Mouse (Mus musculus) kidney, postnatal 14 days (tissue): ENCODE results near the gene Nfkb2.

Experiments
- DNase-seq: peaks from one replicate; pipeline ENCODE4 v3.0.0; 2022; ENCODE audit warnings: mixed read lengths

The Nfkb2 gene

DNA sequence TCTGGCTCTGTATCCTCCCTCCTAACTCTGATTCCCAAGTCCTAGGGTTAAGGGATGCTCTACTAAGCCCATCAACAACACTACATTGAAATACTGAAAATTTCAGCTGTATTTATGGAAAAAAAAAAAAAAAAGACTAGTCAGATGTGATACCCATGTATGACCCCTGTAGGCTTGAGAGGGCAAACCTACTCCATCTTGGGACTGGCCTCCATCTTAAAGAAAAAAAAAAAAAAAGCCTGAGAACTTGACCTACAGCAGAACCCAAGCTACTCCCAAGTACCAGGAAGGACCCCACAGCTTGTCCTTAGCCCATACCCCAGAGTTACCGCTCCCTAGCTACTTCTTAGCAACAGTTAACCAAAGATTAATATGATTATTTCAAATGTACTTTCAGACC lies 43.0 kb downstream of the Nfkb2 start:
- DNase-seq: no peak

DNA sequence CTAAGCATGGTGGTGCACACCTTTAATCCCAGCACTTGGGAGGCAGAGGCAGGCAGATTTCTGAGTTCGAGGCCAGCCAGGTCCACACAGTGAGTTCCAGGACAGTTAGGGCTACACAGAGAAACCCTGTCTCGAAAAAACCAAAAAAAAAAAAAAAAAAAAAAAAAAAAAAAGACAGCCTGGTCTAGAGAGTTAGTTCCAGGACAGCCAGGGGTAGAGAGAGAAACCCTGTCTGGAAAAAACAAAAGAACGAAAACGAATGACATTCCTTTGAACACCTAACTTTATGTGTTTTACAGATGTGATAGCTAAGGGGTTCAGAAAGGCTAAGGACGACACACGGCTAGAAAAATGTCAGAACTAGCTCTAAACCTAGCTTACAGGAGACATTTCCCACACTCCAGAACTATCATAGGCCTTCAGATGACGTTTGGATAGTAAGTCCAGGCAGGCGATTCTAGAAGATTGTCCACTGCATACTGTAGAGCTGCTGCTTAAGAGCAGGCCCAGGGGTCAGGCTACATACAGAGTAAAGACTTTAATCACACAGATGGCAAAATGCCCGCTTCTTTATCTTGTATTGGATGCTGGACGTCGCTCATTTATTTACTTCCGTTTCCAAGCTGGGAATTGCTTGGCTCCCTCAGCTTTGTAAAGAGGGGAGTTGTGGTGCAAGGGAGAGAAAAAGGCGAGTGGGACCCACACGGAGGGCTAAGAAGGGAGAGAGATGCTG lies 44.0 kb downstream of the Nfkb2 start:
- DNase-seq: no peak

DNA sequence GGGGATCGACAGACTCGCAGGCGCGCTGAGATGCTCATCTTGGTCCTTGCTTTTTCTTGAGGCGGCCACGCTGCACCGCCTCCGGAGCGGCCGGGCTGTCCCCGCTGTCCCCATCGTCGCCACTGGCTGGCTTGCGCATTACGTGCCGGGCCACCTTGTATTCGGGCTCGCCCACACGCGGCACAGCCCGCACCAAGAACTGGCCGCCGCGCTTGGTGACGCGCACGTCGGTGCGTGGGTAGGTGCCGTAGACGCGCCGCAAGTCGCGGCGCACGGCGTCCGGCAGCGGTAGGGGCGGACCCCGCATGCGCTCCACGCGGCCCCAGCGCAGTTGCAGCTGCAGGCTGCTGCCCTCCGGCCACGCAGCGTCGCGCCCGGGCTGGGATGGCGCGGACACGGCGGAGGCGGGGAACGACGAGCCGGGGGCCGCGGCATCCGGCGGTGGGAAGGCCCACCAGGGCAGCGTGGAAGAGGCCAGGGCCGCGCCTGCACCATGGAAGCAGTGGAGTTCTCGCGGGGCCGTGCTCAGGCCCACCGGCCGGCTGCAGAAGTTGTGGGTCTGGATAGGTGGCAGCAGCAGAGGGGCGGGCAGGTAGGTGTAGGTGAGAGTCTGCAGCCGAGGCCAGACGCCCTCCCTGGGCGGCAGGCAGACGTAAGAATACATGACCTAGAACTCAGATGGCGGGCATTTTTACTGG lies 44.8 kb downstream of the Nfkb2 start:
- peak; percentile 89 for DNase-seq

DNA sequence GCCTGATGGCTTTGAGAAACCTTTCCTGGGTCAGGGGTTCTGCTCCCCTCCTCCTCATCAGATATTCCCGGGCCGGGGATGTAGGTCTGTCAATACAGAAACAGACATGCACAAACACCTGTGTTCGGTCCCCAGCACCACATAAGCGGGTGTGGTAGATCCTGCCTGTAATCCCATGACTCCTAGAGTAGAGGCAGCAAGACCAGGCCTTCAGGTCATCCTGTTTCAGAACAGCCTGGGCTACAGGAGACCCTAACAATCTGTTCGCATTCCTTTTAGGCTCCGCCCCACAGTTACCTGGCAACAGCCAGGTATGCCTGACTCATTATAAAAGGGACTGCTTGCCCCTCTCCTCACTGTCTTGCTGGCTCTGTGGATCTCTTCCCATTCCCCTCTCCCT lies 45.4 kb downstream of the Nfkb2 start:
- no peak for DNase-seq

DNA sequence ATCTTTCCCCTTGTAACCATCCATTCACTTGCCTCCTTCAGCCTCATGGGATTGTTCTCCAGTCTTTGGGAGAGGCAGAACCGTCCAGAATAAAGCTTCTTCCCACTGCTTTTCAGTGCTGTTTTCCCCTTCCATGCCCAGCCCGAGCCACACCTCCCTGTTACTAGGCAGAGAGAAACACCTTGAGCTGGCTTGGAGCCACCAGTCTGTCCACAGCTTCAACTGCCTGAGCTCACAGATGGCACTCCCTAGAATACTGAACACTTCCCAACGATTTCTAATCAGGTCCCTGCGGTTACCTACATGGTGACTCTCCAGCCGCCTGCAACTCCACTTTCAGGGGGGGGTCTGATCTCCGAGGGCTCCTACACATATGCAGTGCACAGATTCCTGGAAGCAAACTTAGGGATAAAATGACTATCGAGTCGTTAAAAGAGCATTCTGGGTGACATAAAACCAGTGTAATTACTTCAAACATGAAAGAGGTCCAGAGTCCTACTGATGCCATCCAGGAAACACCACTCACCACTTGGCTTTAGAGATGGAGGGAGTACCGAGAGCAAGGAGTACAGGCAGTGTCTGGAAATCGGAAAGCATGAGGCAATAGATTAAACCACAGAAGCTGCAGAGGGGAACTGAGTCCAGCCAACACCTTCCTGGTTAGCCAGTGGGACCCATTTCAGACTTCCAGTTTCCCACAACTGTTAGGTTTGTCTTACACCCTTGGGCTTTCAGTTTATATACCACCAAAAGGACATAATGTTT lies 46.2 kb downstream of the Nfkb2 start, which contains the start of gene 2310034G01Rik:
Gene 2310034G01Rik, minus strand, starts transcription at position 135 of the 765 bp plus-strand sequence.
- peak; percentile 40 for DNase-seq

DNA sequence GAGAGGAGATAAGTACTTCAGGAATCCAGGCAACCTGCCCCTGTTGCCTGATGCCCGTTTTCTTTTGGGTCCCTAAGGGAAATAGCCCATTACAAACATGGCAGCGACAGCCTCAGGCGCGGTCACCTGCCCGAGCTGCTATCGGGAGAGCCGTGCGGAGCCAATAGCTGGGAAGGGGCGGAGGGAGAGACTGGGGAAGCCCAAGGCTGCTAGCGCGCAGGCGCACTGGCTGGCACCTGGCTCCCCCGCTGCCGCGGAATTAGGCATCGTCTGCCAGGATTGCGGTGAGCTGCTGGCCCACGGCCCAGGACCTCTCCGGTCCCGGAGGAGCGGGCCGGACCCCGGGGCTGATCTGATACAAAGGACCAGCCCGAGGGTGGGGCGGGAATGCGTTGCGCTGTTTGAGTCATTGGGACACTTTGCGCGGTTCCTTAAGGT lies 52.6 kb downstream of the Nfkb2 start:
- DNase-seq: peak; percentile 96

DNA sequence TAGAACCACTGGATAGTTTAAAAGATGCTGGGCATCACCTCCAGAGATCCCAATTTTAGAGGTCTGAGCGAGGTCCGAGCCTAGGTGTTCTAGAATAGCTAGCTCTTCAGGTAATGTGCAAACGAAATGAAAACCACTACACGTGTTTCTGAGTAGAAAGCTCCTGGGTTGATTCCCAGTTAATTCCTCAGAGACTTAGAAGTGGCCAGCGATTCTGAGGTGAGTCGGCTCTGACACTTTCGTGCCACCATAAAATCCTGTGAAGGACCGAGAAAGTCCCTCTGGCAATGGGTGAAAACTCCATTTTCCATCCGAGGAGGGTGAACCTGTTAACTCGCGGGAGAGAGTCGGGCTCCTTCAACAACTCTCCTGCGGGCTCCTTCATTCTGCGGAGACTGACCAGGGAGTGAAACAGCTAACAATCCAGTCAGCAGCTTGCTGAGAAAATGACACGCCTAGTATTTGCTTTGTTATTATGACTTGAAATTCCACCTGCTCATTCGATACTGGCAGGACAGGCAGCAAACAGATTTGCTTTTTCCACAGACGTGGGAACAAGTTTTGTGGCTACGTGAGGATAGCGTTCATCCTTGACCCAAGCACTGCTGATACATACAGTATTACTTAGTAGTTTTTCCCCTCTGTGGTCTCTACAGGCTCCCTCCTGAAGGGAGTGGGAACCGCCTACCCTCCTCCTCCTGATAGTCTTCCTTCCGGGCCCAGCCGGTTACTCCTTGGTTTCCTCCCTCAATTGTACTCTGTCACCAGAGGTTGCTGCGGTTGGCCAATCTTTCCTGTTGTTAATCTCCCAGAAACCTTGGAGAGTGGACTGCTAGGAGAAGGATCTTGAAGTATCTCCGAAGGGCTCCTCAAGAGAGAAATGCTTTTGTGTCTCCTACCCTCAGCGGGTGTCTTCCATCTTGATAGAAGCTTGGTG lies 53.5 kb downstream of the Nfkb2 start:
- DNase-seq: peak; percentile 56

DNA sequence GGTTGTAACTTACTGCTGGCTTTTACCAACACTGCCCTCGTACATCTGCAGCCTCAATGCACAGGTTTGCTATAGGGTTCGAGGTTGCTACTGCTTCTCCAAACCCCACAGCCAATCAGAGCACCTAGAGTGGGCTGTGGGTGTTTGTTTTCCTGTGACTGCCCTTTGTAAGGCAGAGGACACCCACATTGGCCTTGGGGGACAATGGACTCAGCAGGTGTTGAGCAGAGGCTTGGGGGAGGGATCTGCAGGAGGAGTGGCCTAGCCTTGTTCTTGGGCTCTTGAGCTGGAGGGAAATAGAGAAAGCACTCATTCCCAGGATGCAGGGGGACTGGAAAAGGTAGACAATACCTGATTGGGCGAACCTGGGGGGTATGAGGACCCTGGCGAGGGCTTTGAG lies 54.3 kb downstream of the Nfkb2 start:
- DNase-seq: no peak
